Mouse (Mus musculus) thymus, postnatal 0 days (tissue): Measurements from ENCODE around the gene Phf5a. TPM values are rescaled to one million over a fixed set of nuclear protein-coding genes. Genes with fewer than 3 reads are reported as not detected.

Source experiments
- DNase-seq: peaks from one replicate; pipeline ENCODE4 v3.0.0-alpha.2; 2015; ENCODE audit warnings: low spot score
- polyA plus RNA-seq: library from polyadenylated mRNA; unstranded; fragments of >200 nt; fragmentation: Nextera tagmentation; extraction: Ambion mirVana; gene quantifications from 2 replicates; pipeline ENCODE4 v1.2.1, GENCODE M21; 2015

The Phf5a gene
- polyA plus RNA-seq, 1 experiment from 2014 or later = 161 TPM

DNA sequence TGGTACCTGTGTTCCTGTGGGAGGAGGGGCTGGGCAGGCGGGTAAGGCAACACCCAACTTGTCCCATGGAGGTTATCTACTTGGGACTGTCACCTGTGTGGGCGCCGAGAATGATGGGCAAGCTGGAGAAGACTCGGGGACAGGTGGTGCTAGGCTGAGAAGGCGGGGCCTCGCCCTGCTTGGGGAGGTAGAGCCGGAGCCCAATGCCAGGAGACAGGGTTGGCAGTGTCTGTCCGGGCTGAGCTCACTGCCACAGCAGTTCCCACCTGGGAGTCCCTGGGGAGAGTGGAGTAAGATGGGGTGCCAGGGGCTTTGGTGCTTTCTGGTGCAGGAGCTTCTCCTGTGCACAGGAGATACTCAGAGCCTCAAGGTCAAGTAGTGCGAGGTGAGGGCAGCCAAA is 22.6 kb downstream of the Phf5a start:
- no peak for DNase-seq

DNA sequence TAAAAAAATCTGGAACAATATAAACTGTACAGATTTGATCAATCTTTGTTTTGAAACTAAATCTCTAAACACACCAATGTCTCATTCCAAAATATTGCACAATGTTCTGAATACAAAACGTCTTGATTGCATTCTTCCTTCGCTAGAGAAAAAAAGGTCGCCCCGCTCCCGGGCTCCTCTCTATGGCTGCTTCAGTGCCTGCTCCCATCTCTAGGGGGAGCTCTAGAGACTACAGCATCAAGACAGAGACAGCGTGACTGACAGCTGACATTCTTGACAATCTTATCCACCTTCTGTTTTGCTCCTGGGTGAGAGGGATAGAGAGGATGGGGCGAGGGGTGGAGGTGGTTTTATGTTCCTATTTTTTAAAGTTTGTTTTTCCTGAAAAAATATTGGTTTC is 23.4 kb downstream of the Phf5a start:
- DNase-seq = peak; percentile 76

DNA sequence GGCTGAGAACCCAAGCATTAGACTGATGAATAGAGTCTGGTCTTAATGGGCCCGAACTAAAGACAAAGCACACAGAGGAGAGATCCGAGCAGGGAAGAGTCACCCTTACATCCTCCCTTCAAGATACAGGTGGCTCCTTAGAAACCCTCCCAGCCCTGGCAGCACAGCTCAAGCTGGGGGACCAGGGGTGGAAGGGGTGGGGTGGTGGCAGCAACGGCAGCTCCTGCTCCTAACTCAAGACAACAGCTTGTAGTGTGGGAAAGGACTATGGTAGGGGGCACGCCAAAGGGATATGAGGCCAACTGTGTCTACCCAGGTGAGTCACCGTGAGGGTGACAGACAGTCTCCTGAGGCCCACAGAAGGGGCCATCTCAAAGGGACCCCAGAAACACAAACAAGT is 23.9 kb downstream of the Phf5a start:
- DNase-seq = no peak

DNA sequence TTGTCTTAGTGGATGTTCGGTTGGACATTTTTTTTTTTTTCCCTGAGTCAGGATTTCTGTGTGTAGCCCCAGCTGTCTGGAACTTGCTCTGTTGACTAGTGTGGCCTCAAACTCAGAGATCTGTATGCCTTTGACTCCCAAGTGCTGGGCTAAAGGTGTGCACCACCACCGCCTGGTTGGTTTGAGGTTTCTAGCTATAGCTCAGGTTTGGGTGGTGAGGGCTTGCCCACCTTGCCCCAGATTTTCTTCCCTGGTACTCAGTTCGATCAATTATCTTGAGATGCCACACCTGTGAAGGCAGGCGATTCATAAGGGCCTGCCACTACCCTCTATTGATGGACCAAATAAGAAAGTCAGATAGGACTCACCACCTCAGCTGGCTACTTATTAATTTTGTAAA is 24.6 kb downstream of the Phf5a start:
- no peak for DNase-seq

DNA sequence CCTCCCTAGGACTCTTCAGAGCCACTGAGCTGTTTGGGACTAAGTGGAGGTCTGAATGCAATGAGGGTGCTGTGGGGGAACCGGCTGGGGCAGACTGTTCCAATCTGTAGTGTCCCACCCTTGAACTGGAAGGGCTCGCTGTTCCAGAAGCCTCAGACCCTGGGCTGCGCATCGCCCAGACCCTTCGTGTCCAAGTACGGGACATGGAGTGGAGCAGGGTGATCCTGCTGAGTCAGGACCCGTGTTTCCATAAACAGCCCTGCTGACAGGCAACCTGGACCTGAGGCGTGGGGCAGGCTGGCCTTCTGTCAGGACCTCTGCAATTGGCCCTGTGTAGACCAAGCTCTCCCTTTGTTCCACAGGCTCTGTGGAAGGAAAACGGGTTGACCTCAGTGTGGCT is 25.0 kb downstream of the Phf5a start:
- DNase-seq = no peak

DNA sequence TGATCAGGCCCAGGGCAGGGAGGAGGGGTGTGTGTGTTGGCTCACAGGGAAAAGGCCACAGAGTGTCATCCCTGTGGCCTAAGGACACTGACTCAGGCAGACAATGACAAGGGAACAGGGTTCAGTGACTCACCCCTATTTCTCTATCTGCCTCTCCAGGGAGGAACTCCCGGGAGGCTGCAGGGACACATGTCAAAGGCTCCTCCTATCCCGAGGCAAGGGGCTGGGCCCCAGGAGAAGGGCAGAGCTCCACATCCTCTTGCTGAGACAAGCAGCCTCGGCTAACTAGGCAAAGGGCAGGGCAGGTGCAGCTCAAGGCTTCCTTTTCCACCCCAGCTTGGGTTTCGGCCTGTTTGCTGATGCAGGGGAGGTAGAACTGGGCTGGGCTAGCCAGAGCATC is 26.0 kb downstream of the Phf5a start:
- no peak for DNase-seq

DNA sequence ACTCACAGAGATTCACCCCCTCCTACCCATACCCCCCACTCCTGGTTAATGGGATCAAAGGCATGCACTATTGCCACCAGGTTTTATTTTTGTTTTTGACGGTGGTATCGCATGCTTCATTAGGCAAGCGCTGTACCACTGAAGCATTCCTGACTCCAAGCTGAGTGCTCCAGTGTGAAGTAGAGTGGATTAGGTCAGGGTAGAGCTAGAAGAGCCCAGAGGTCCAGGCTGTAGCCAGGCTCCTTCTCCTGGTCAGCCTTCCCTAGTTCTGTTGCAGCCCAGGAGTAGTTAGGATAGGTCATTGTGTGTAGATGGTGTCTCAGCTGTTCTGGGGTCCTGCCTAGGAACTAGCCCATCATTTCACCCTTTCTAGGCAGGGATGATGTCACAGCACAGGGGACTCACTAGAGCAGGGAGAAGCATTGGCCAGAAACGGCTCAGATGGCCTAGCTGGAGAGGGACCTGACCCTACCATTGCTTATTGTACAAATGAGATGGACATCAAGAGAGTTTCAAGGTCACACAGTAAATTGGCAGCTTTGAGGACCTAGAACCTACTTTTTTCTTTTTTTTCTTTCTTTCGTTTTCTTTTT is 26.6 kb downstream of the Phf5a start:
- no peak for DNase-seq

DNA sequence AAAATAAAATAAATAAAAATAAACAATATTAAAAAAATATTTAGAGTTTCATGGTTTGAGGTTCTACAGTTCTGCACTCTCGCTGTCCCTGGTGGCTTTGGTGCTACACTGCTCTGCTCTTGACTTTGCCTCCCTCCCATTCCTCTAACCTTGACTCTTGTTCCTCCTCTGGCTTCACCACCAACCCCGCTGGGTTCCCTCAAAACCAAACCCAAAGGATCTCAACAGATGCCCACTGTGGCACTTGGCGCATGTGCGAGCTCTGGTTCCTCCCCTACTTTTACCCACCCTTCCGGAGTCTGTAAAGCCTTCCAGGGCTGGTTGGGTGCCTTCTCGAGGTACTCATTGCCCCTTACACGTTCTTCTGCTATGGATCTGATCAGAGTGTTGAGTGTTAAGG is 29.4 kb downstream of the Phf5a start:
- DNase-seq = no peak

DNA sequence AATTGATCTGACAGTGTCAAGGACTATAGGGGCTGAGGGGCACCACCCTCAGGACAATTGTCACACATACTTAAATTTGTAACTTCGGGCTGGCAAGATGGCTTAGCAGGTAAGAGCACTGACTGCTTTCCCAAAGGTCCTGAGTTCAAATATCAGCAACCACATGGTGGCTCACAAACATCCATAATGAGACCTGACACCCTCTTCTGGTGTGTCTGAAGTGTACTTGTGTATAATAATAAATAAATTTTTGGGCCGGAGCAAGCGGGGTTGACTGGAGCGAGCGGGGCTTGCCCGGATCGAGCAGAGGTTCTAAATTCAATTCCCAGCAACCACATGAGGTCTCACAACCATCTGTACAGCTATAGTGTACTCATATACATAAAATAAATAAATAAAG is 31.4 kb downstream of the Phf5a start:
- DNase-seq = no peak

DNA sequence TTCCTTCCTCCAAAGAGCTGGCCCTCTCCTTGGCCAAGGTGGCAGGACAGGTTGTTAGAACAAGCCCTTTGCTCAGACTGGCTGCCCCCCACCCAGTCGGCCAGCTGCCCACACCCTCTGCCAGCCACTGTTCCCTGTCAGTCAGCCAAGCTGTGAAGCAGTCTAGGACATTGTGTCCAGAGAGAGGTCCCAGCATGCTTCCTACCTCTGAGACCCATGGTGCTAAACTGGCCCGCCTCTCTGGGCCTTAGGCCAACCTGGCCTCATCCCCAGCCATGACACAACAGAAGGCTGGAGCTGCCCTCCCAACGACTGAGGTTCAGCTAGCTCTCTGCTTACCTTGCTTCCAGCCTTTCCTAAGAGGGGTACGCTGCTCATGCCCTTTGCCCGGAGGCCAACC is 32.1 kb downstream of the Phf5a start:
- no peak for DNase-seq

DNA sequence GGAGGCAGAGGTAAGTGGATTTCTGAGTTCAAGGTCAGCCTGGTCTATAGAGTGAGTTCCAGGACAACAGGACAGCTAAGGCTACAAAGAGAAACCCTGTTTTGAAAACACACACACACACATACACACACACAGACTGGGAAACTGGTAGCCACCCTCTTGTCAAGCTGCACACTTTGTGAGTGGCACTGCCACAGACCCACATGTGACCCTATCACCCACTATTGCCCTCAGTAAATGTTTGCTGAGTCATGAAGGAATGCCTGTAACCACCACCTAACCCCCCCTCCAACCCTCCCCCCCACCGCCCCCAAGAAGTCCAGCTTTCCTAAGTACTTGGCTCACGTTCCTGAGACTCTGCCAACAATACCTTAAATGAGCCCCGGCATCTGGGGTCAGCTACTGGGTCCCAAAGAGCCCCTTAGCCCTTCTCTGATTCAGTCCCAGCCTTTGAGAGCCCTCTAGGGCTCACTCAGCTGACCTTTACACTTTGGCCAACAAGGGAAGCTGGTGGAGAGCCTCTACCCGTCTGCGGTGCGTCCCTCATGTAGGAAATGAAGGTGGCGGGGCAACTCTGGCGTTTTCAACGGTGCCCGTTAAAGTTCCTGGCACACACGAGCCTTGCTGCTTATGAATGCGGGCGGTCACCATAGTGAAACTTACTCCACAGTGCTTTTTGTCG is 33.0 kb downstream of the Phf5a start:
- DNase-seq = no peak

DNA sequence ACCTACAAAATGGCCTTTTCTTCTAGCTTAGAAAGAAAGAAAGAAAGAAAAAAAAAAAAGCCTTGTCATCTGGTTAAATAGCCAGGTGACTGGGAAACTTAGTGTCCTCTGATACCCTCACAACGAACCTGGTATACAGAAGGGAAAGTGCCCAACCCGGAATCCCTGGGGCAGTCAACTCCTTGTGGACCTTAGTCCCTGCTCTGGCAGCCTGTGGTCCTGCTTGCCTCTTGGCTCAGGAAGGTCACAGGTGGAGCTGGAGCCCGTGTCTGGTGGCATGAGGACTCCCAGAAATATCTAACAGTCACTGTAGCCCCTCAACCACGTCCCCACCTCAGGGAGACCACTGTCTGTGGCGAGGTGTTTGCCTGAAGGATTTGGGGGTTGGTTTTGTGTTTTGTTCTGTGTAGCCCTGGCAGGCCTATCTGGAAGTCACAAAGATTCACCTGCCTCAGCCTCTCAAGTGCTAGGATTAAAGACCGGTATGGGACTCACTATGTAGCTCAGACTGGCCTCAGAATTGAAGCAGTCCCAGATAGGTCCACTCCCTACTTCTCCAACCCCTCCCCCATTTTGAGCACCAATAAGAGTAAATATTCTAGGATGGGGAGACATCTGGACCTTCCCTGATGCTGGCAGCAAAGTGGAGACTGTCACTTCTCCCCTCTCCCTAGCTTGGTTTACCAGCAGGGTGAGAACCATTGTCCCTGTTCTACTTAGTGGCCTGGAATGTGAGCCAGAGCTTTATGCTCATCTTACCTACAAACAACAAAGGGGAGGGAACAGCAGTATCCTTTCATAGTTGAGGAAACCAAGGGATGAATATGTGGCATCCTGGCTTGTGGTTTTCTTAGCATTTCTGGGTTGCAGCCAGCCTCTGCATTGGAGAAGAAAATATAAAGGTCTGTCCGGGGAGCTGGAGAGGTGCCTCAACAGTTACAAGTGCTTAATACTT is 34.5 kb downstream of the Phf5a start:
- DNase-seq = no peak

DNA sequence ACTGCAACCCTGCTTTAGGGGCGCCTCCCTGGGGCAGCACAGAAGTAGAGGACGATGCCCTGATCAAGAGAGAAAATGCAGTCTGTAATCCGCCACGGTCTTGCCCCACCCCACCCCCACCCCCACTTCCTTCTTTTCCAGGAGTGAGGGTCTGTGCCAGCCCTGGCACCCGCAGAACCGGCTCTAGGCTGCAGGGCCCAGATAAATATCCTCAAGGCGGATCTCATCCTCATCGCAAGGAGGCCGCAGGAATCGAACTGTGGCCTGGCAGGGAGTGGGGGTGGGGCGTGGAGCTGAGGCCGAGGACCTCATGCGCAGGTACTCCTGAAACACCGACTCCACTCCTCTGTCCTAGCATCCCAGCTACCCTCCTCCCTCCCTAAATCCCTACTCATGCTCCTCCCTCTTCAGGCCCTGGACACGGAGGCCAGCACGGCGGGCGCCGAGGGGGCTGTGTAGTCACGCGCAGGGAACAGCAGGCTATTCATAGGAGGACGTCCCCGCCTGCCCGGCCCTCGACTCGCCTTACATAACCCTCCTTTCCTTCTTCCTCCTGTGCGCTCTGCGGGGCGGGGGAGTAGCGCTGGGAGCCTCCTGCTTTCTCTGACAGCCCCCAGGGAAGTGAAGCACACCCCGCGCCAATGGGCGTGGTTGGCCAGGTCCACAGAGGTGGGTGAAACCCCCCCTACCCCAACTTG is 35.4 kb downstream of the Phf5a start:
- DNase-seq = no peak

DNA sequence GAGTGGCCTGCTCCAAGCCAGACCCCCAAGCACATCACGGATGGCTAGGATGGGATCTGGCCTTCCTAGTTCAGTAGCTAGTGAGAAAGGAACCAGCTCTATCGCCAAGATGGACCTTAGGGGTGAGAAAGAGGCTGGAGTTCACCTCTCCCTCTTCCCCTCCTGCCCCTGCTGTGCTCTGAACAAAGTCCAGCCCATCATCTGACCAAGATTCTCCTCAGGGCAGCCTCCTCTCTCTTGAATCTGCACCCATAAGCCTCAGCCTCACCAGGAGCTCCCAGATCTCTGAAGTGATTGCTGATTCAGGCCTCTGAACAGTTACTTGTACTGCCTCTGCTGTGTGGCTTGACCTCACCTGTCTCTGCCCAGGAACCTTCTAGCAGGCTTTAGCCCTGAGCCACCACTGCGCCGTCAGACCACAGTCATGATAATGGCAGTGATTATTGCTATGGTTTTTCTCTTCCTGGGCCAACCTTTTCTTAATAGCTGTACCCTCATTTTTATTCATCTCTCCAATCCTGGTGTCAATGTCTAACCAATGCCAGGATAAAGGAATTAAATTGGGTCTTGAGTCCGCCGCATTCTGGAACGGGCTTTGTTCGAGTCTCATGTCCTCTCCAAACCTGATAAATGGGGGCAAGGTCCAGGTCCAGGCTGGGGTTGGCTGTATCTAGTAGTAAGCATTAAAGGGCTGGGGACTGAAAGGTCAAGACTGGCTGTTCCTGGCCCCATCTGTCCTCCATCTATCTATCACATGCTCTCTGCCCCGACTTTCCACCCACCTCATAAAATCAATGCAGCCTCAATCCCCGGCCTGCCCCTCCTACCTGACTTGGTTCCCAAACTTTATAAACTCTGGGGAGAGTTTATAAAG is 36.5 kb downstream of the Phf5a start:
- DNase-seq = no peak

DNA sequence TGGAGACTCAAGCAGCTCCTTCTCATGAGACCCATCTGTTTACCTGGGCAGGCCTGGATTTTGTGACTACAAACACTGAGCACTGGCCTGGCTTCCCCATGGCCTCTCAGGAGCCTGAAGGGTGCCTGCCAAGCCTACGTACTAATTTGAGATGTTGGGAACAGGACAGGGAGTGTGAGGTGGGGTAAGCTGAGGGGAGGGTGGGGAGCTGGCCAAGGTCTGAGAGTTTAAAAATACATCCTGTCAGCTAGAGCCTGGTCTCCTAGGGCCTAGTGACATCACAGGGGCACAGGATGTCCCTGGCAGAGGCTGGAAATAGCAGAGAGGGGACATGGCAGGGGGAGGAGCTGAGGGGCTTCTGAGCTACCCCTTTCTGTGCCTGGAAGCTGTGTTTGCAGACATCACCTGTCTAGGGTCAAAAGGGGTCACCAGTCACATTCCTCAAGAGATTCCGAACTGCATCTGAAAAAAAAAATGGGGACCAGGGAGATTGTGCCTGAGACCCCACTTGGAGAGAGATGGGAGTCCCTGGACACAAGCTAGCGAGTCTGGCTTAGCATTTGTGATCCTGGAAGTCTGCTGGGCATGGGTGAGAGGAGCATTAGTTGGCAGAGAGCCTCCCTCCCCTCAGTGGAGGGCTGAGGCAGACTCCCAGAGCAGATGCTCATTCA is 37.4 kb downstream of the Phf5a start:
- DNase-seq = no peak

DNA sequence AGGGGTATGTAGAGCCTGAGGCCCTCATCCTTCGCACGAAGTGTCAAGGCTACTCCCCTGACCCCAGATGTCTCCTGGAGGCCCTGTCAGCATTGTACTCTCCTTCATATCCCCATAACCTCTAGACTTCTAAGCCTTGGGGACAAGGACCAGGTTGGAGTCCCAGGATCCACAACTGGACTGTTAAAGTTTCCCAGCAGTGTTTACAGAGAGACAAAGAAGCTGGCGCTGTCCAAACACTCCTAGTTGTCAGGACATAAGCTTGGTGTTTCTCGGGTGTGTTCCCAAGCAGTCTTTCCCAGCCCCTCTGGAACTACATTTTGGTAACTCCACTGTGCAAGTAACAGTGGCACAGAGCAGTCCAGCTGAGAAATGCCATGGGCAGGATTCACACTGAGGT is 38.2 kb downstream of the Phf5a start:
- DNase-seq = no peak

DNA sequence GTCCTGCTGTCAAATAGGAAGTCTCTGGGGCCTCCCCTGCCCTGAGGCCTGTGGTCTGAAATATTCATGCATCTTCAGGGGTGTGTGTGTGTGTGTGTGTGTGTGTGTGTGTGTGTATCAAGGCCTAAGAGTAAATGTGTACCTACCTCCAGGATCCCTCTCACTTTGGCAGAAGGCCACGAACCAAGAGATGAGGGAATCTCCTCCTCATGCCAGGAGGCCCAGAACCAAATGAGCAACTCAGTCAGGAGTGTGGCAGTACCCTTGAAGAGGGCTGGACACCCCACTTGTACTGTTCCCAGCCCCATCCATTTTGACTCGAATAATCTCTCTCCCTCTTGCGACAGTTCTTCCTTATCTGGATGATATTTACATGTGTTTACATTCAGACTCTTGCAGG is 39.5 kb downstream of the Phf5a start:
- DNase-seq = no peak

DNA sequence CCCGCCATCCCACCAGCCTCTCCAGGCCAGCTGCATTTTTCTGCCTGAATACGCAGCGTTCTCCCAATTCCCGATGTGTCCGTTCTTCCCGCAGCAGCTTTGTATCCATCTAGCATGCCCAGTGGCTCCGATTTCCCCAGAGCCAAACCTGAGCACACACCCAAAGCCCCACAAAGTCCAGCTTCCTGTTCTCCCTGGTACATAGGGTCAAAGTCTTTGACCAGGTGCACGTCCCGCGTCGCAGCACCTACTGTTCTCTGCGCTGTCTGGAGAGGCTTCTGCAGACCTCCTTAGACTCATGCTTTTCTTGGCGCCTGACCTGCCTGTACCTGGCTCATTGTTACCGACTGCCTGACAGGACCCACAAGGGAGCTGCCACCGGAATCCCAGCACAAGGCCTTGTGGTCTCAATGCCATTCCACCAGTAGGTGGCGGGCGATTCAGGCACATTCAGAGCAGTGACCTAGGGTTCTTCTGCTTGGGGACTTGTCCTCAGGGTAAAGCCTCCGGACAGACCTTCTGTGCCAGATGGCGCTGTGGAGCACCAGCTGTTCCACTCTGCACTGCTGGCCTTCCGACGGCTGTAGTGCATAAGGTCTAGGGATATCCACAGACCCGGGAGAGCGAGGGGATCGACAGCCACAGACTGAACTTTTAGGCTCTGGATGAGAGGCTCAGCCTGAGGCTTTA is 40.4 kb downstream of the Phf5a start:
- peak; percentile 89 for DNase-seq

DNA sequence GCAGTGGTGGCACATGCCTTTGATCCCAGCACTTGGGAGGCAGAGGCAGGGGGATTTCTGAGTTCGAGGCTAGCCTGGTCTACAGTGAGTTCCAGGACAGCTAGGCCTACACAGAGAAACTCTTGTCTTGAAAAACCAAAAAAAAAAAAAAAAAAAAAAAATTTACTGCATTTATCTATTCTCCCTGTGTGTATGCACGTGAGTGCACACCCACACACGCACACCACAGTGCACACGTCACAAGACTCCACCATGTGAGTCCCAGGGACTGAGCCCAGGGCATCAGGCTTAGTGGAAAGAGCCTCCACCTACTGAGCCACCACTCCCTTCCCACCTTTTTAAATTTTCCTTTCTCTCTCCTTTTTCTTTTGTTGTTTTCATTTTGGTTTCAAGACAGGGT is 41.2 kb downstream of the Phf5a start:
- DNase-seq = no peak

DNA sequence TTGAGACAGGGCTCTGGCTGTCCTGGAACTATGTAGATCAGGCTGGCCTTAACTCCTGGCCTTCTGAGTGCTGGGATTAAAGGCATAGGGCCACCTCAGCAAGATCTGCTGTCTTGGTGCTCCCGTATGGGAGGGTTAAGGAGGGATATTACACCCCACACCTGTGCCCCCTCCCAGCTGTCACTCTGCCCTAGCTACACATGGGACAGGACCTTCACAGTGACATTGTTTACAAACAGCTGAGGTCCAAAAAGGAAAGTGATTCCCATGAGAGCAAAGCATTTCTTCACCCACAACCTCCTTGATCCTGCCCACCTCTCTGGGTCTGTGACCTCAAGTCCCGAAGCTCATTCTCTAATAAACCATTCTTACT is 42.5 kb downstream of the Phf5a start:
- DNase-seq = no peak
